Mouse (Mus musculus): ENCODE results near the gene Cdkal1. TPM values are rescaled to one million over a fixed set of nuclear protein-coding genes. Genes with fewer than 3 reads are reported as not detected.

Gene Cdkal1
- polyA plus RNA-seq, 1 experiment from 2014 or later: 30.4 TPM

DNA sequence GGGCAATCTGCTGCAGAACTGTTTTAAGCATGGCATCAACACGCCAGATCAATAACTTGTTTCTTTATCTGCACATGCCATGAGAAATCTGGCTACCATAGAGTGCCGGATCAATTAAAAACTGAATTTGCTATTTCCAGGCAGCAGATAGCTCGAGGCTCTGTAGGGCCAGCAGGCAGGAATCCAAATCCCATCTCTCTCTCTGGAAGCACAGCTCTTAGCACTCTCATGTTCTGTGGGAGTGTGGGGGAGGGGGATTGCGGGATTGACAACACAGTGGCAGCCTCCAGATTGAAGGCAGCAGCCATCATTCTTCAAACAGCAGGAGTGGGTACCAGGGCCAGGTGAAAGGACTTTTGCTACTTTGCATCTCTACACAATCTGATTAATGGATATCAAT is 420.7 kb downstream of the Cdkal1 start:
- Histone ChIP-seq H3K4me3 (replicated peaks) (no peak overlapping the region), H3K4me2 (replicated peaks) (no peak overlapping the region), H3K27me3 (replicated peaks) (no peaks in the 10 kb centered on the region), H3K9me3 (no peaks in the 10 kb centered on the region), H3K9ac (no peak overlapping the region), H3K27ac (no peak overlapping the region), H3K36me3 (no peaks in the 10 kb centered on the region), H3K4me1 (replicated peaks) (no peaks in the 10 kb centered on the region)
- WGBS: 74% methylated on average over 4 of the region's 4 CpGs
- ATAC-seq: no peak

DNA sequence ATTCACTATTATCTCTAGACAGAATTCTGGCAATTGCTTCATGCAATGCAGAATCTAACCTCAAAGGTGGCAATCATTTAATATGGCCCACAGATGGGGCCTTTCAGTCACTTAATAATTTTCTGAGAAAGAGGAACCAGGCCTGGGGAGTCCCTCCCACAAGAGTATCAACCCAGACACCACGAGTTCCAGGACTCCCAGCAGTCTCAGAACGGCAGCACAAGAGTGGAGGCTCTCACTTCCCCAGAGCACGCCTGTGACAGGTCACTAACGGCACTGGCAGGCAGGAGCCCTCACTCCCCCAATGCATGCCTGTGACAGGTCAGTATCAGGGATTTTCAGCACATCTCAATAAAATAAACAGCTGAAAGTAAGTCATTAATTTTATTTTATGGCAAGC is 424.6 kb downstream of the Cdkal1 start:
- no peaks in the 10 kb centered on the region for H3K9me3 ChIP-seq
- no peak overlapping the region for H3K9ac ChIP-seq
- H3K27ac ChIP-seq: no peak overlapping the region
- H3K27me3 ChIP-seq (replicated peaks): no peaks in the 10 kb centered on the region
- no peak overlapping the region for H3K4me2 ChIP-seq (replicated peaks)
- no peak for ATAC-seq
- H3K4me3 ChIP-seq (replicated peaks): no peak overlapping the region
- WGBS: 29% methylated on average over 4 of the region's 4 CpGs
- H3K4me1 ChIP-seq (replicated peaks): no peaks in the 10 kb centered on the region
- H3K36me3 ChIP-seq: no peaks in the 10 kb centered on the region

DNA sequence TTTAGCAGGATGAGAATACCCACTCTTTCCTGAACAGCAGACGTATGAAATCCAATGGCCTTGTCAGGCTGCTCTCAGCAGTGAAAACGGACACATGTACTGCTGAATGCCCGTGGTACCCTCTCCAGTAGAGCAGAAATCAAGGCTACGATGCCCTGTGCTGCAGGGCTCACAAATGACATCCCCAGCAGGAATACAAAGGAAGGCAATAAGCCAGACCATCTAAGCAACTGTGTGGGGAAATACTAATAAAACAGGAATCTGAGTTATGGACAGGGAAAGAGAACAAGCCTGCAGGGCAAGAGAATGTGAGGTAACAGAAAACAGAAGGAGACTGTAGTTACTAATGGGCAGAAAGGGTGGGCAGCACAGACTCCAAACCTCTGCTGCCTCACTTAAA is 425.6 kb downstream of the Cdkal1 start:
- no peak overlapping the region for H3K27ac ChIP-seq
- H3K4me2 ChIP-seq (replicated peaks): no peak overlapping the region
- no peaks in the 10 kb centered on the region for H3K27me3 ChIP-seq (replicated peaks)
- H3K4me3 ChIP-seq (replicated peaks): no peak overlapping the region
- ATAC-seq: no peak
- no peaks in the 10 kb centered on the region for H3K4me1 ChIP-seq (replicated peaks)
- WGBS: 82% methylated on average over 4 of the region's 4 CpGs
- H3K36me3 ChIP-seq: no peaks in the 10 kb centered on the region
- no peaks in the 10 kb centered on the region for H3K9me3 ChIP-seq
- H3K9ac ChIP-seq: no peak overlapping the region

DNA sequence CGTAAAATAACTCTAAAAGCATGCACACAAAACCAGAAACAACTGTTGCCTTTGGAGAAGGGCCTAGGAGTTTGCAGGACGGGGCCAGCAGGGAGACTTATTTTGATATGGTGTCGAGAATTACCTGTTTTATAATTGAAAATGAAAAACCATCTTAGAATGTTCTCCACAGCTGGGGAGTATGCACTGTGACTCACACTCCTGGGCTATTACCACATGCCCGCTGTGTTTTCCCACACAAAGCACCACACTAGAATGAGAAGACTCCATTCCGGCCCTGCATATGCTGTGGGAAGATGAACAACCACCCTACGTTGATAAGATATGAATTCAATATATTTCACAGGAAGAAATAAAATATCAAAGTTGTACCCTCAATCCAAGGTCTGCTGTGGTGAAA is 426.3 kb downstream of the Cdkal1 start:
- WGBS: 92% methylated on average over 6 of the region's 6 CpGs
- ATAC-seq: no peak
- H3K9me3 ChIP-seq: no peaks in the 10 kb centered on the region

DNA sequence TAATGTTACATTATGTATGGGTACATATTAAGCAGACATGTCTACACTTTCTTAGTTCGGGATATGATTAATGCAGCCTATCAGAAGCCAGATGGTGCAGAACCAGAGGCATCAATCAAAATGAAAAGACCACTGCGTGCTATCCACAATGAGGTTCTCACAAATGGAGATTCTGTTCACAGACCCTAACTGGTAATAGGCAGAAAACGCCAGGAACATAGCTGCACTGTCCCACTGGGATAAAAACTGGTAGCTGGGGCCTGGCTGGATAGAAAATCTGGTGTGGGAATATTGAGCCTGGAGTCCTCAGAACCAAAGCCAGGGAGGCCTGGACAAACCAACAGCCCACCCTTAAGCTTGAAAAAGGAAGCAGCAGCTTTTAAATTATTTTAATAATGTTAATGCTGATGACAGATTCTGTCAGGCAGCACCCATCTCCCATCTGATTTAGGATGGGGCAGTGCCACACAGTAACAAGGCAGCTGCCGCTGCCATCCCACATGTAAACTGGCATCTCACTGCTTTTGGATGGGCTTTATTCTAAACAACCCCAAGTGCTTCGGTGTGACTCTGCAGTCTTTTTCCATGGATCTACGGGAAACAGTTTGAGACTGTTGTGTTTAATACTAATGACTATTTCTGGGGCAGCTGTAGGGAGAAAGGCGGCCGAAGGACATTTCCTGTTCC is 438.9 kb downstream of the Cdkal1 start:
- H3K36me3 ChIP-seq: no peaks in the 10 kb centered on the region
- no peaks in the 10 kb centered on the region for H3K27me3 ChIP-seq (replicated peaks)
- no peaks in the 10 kb centered on the region for H3K9me3 ChIP-seq
- peak; percentile 72 for ATAC-seq
- H3K4me1 ChIP-seq (replicated peaks): no peaks in the 10 kb centered on the region
- H3K4me2 ChIP-seq (replicated peaks): no peak overlapping the region
- H3K9ac ChIP-seq: no peak overlapping the region
- peak overlapping the region; percentile 52; the same call in 1 of the 2 replicates for H3K27ac ChIP-seq
- no peak overlapping the region for H3K4me3 ChIP-seq (replicated peaks)
- WGBS: 38% methylated on average over 8 of the region's 8 CpGs

More for the DNA sequence above, 426.3 kb downstream of the Cdkal1 start:
- no peak overlapping the region for H3K4me3 ChIP-seq (replicated peaks)
- no peaks in the 10 kb centered on the region for H3K27me3 ChIP-seq (replicated peaks)
- H3K27ac ChIP-seq: no peak overlapping the region
- no peaks in the 10 kb centered on the region for H3K36me3 ChIP-seq
- H3K9ac ChIP-seq: no peak overlapping the region
- no peak overlapping the region for H3K4me2 ChIP-seq (replicated peaks)
- no peaks in the 10 kb centered on the region for H3K4me1 ChIP-seq (replicated peaks)

DNA sequence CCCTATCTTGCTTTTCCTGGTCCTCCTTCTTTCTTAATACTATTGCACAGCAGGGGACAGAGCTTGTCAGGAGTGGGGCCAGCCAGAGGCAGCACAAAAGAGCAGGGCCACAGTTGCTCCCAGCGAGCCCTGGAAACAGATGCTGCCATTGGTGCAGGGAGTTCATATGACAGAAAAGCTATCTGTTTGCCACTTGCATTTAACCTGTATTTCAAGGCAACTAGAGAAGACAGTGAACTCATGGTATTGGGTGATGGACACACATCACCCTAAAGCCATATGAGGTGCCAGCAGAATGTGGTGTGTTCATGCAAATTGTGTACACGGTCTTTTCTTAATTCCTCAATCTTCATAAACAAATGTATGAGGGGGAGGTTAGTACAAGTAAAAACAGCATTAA is 439.5 kb downstream of the Cdkal1 start:
- Histone ChIP-seq H3K27me3 (replicated peaks) (no peaks in the 10 kb centered on the region), H3K4me2 (replicated peaks) (no peak overlapping the region), H3K4me3 (replicated peaks) (no peak overlapping the region), H3K9me3 (no peaks in the 10 kb centered on the region), H3K4me1 (replicated peaks) (no peaks in the 10 kb centered on the region), H3K9ac (no peak overlapping the region), H3K27ac (no peak overlapping the region), H3K36me3 (no peaks in the 10 kb centered on the region)
- WGBS: 49% methylated on average over 2 of the region's 2 CpGs
- ATAC-seq: no peak

DNA sequence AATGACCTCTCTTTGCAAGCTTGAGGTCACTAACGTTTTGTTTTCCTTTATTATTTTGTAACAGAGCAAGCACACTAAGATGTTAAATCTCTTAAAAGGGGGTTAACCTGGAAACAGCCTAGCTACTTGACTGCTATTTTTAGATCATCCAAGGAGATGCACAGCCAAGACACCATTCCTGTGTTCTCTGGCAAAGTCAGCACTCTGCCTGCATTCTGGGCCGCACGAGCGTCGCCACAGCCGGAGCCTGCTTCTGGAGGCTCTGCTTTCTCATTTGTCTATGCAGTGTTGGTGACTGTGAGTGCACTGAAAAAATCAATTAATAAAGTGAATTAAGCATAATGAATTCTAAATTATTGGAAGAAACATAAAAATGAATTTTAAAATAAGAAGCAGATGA is 440.6 kb downstream of the Cdkal1 start:
- no peaks in the 10 kb centered on the region for H3K9me3 ChIP-seq
- H3K9ac ChIP-seq: no peak overlapping the region
- WGBS: 59% methylated on average over 6 of the region's 6 CpGs
- H3K36me3 ChIP-seq: no peaks in the 10 kb centered on the region
- H3K4me3 ChIP-seq (replicated peaks): no peak overlapping the region
- H3K4me1 ChIP-seq (replicated peaks): no peaks in the 10 kb centered on the region
- no peak for ATAC-seq
- no peak overlapping the region for H3K27ac ChIP-seq
- no peaks in the 10 kb centered on the region for H3K27me3 ChIP-seq (replicated peaks)
- H3K4me2 ChIP-seq (replicated peaks): no peak overlapping the region

DNA sequence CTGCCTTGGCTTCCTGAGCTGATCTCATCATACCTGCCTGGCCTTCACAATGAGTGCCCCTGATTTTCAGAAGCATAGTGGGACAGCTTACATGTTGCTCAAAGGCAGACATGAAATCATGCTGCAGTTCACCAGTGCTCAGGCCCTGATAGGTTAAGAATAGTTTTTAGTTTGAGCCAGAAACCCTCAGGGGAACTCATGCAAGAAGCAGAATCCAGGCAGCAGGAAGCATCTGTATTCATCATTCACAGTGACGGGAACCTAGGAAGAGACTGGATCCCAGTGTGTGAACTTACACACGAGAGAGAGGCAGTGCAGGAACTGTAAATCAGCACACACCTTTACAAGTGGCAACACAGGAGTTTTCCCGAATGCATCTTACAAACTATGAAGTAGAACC is 441.0 kb downstream of the Cdkal1 start:
- ATAC-seq: no peak
- Histone ChIP-seq H3K4me3 (replicated peaks) (no peak overlapping the region), H3K4me1 (replicated peaks) (no peaks in the 10 kb centered on the region), H3K36me3 (no peaks in the 10 kb centered on the region), H3K27ac (no peak overlapping the region), H3K27me3 (replicated peaks) (no peaks in the 10 kb centered on the region), H3K4me2 (replicated peaks) (no peak overlapping the region), H3K9me3 (no peaks in the 10 kb centered on the region), H3K9ac (no peak overlapping the region)
- WGBS: 32% methylated on average over 3 of the region's 3 CpGs

DNA sequence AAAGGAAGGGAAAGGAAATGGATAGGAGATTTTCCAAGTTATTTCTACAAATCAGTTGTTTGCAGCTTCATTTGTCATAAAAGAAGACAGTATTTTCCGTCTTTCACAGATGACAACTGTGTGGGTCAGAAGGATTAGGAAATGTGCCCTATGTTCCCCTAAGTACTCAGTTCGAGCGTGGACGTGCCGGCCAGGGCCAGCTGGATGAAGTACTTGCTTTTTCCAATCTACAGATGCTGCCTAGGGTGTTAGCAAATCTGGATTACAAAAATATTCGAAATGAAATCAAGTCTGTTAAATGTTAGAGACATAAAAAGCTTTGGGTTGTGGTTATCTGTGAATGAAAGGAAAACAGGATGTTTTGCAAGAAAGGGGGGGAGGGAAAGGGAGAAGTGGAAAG is 444.3 kb downstream of the Cdkal1 start:
- H3K9me3 ChIP-seq: no peaks in the 10 kb centered on the region
- H3K27ac ChIP-seq: no peak overlapping the region
- WGBS: 87% methylated on average over 6 of the region's 6 CpGs
- no peak overlapping the region for H3K4me2 ChIP-seq (replicated peaks)
- no peak overlapping the region for H3K9ac ChIP-seq
- H3K36me3 ChIP-seq: no peaks in the 10 kb centered on the region
- no peak for ATAC-seq
- no peaks in the 10 kb centered on the region for H3K27me3 ChIP-seq (replicated peaks)
- H3K4me1 ChIP-seq (replicated peaks): no peaks in the 10 kb centered on the region
- no peak overlapping the region for H3K4me3 ChIP-seq (replicated peaks)

DNA sequence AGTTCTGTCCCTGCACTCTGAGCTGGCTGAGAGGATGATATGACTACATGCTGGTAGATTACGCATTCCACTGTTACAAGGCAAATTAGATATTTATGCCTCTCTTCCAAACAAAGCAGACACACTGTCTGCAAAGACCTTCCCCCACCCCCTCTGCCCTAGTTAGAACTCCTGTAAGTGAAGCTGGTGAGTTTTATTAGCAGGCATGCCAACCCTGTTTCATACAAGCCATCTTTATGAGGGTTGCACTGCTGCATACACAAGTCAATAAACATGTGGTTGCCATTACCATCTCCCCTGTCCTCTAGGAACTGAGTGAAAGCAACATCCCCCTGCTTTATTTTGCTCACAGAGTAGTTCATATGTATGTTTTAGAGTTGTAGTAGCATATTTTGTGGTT is 447.9 kb downstream of the Cdkal1 start:
- WGBS: 78% methylated on average over 1 of the region's 1 CpGs
- no peak overlapping the region for H3K9ac ChIP-seq
- H3K4me3 ChIP-seq (replicated peaks): no peak overlapping the region
- no peak overlapping the region for H3K4me2 ChIP-seq (replicated peaks)
- H3K4me1 ChIP-seq (replicated peaks): no peaks in the 10 kb centered on the region
- no peak overlapping the region for H3K27ac ChIP-seq
- no peak for ATAC-seq
- H3K36me3 ChIP-seq: no peaks in the 10 kb centered on the region
- no peaks in the 10 kb centered on the region for H3K9me3 ChIP-seq
- H3K27me3 ChIP-seq (replicated peaks): no peaks in the 10 kb centered on the region

DNA sequence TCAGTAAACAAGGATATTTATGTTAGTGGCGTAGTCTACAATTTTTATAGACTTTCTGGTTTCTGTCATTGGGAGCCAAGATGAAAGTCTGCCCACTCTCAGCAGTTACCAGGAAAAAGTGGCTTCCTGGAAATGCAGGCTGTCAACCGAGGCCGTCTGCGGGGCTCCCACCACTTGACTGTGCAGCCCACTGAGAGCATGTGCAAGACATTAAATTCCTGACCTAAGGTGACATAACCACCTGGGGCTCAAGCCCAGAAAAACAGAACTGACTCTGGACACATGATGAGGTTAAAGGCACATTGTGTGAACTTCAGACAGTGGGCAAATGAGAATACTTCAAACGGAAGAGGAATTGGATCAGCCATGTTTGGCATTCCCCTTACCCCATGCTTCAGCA is 450.2 kb downstream of the Cdkal1 start:
- ATAC-seq: no peak
- WGBS: 45% methylated on average over 5 of the region's 5 CpGs
- no peaks in the 10 kb centered on the region for H3K9me3 ChIP-seq

DNA sequence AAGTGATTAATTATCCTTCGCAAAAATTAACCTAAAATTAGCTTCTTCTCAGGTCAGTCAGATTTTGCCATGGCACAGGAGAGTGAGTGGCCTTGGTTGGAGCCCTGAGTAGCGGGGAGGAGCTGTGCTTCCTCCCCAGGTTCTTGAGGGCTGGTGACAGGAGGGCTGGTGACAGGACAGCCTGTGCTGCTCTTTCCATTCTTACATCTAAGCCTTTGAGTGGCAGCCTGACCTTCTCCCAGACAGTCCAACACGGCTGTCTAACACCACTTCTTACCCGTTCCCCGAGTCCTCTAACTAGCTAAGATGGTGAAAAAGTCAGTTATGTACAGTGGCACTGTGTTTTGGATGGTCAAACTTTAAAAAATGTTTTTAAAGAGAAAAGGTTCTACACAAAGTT is 452.3 kb downstream of the Cdkal1 start:
- 90% methylated on average over 5 of the region's 5 CpGs for WGBS
- no peak overlapping the region for H3K4me3 ChIP-seq (replicated peaks)
- no peaks in the 10 kb centered on the region for H3K4me1 ChIP-seq (replicated peaks)
- no peaks in the 10 kb centered on the region for H3K27me3 ChIP-seq (replicated peaks)
- no peaks in the 10 kb centered on the region for H3K9me3 ChIP-seq
- H3K36me3 ChIP-seq: no peaks in the 10 kb centered on the region
- no peak overlapping the region for H3K9ac ChIP-seq
- no peak overlapping the region for H3K4me2 ChIP-seq (replicated peaks)
- no peak for ATAC-seq
- no peak overlapping the region for H3K27ac ChIP-seq

More for the DNA sequence above, 450.2 kb downstream of the Cdkal1 start:
- no peak overlapping the region for H3K27ac ChIP-seq
- no peak overlapping the region for H3K4me3 ChIP-seq (replicated peaks)
- H3K4me2 ChIP-seq (replicated peaks): no peak overlapping the region
- no peaks in the 10 kb centered on the region for H3K4me1 ChIP-seq (replicated peaks)
- no peaks in the 10 kb centered on the region for H3K36me3 ChIP-seq
- no peak overlapping the region for H3K9ac ChIP-seq
- no peaks in the 10 kb centered on the region for H3K27me3 ChIP-seq (replicated peaks)

DNA sequence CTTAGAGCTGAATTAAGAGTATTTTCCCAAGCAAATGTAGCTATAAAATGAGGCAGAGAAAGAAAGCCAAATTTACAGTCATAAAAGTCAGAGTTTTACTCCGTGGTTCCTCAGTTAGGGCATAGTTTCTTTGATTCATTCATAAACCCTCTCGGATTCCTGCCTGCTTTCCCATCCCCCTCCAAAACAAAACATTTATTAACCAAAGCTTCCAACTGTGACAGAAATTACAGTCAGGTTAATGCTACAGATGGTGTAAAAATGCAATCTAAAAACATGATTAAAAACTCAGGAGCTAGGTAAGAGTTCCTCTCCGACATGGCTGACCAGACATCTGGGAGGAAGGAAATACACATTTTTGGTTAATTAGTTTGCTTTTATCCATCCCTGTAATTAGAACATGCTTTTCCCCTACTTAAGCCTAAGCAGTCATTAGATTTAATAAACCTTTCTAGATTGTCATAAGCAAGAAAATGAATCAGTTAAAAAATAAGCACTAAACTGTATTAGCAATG is 452.9 kb downstream of the Cdkal1 start:
- no peak overlapping the region for H3K27ac ChIP-seq
- no peaks in the 10 kb centered on the region for H3K36me3 ChIP-seq
- H3K4me3 ChIP-seq (replicated peaks): no peak overlapping the region
- H3K9me3 ChIP-seq: no peaks in the 10 kb centered on the region
- 66% methylated on average over 3 of the region's 3 CpGs for WGBS
- ATAC-seq: no peak
- H3K4me2 ChIP-seq (replicated peaks): no peak overlapping the region
- no peaks in the 10 kb centered on the region for H3K27me3 ChIP-seq (replicated peaks)
- no peaks in the 10 kb centered on the region for H3K4me1 ChIP-seq (replicated peaks)
- no peak overlapping the region for H3K9ac ChIP-seq
